Mouse (Mus musculus) thymus, adult 2 months (tissue): ENCODE data around the gene Ino80e.

Experiments used
- CTCF ChIP-seq: fragments of 200-500 bp; IDR thresholded peaks from 2 replicates; pipeline ENCODE4 v1.5.1; 2012; ENCODE audit warnings: mild to moderate bottlenecking, control low read depth, low read length, moderate library complexity, borderline replicate concordance; ENCODE audit not compliant: control insufficient read depth, poor library complexity, insufficient read depth; ENCODE audit errors: extremely low read depth
- POLR2A ChIP-seq: fragments of 200-500 bp; IDR thresholded peaks from 2 replicates; pipeline ENCODE4 v1.6.1; 2012; ENCODE audit warnings: mild to moderate bottlenecking, low read length, control low read depth, moderate library complexity; ENCODE audit not compliant: control insufficient read depth, poor library complexity, insufficient read depth; ENCODE audit errors: extremely low read depth

DNA sequence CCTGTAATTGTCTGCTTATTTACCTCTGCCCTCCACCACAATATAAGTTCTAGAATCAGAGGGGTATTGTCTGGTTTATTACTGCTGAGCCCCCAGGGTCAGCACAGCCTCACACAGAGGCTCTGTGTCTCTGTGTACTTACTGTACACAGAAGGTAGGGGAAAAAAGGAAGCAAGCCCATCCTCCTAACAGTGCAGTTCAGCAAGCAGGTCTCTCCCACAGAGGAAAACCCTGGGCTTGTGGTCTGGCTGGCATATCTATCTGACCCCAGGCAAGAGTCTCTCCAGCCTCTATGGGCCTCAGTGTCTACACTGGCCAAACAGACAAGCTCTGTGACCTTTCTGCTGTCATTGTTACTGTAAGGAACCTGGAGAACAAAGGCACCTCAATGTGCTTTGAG, 58.4 kb downstream of the Ino80e start:
- TF ChIP-seq CTCF, result no peak
- no peak for TF ChIP-seq POLR2A
